Mouse (Mus musculus) CH12.LX (cell line): ENCODE results near the gene Kirrel3. TPM values are rescaled to one million over a fixed set of nuclear protein-coding genes. Genes with fewer than 3 reads are reported as not detected.

Experiments
- DNase-seq: peaks from one replicate; pipeline ENCODE4 v3.0.0-alpha.2; 2013; ENCODE audit errors: extremely low read depth
- H3K27ac ChIP-seq: 2 replicates; pipeline ENCODE4 v1.5.1; 2012; ENCODE audit warnings: low read depth, mild to moderate bottlenecking, control low read depth, moderate library complexity; ENCODE audit not compliant: insufficient read depth
- H3K27me3 ChIP-seq: replicated peaks from 2 replicates; pipeline ENCODE3; 2012; ENCODE audit warnings: inconsistent platforms
- H3K36me3 ChIP-seq, 2 experiments: replicated peaks in 1 of 2; 2 replicates each; pipeline versions ENCODE3 to v1.6.1; 2012; ENCODE audit warnings: inconsistent platforms in 1 of 2, low read length in 1 of 2, mild to moderate bottlenecking in 1 of 2, mixed read lengths in 1 of 2, moderate library complexity in 1 of 2; ENCODE audit not compliant: control insufficient read depth in 1 of 2, insufficient read depth in 1 of 2
- H3K4me1 ChIP-seq, 2 experiments: 2 replicates each; pipeline ENCODE4 v1.6.1; 2012; ENCODE audit warnings: inconsistent platforms in 1 of 2, moderate library complexity in 1 of 2; ENCODE audit not compliant: insufficient read depth in 2 of 2, control insufficient read depth in 1 of 2
- H3K4me2 ChIP-seq: 2 replicates; pipeline ENCODE4 v1.6.1; 2012; ENCODE audit warnings: low read depth, mild to moderate bottlenecking, control low read depth; ENCODE audit not compliant: poor library complexity, insufficient read depth, severe bottlenecking
- H3K4me3 ChIP-seq, 3 experiments: fragments of 150-350 bp in 1 of 3; sonication (generic) in 1 of 3; replicated peaks in 1 of 3; 2 replicates each; pipeline versions ENCODE3 to v1.5.1; 2011 to 2012; ENCODE audit warnings: low read depth in 2 of 3, low read length in 2 of 3, mild to moderate bottlenecking in 2 of 3, moderate library complexity in 2 of 3, control low read depth in 1 of 3, improper control_type of control experiment in 1 of 3, inconsistent platforms in 1 of 3, mixed read lengths in 1 of 3; ENCODE audit not compliant: poor library complexity in 1 of 3
- H3K79me2 ChIP-seq: replicated peaks from 2 replicates; pipeline ENCODE4 v1.6.1; 2012; ENCODE audit warnings: mild to moderate bottlenecking, moderate library complexity; ENCODE audit not compliant: control insufficient read depth, poor library complexity, insufficient read depth, severe bottlenecking; ENCODE audit errors: extremely low read depth
- H3K9ac ChIP-seq: 2 replicates; pipeline ENCODE4 v1.6.1; 2012; ENCODE audit warnings: low read depth, mild to moderate bottlenecking, control low read depth, moderate library complexity; ENCODE audit not compliant: insufficient read depth
- H3K9me3 ChIP-seq: replicated peaks from 2 replicates; pipeline ENCODE3; 2012; ENCODE audit warnings: low read length, inconsistent platforms, mixed read lengths
- BHLHE40 ChIP-seq: IDR thresholded peaks from 2 replicates; pipeline ENCODE4 v1.6.1; 2011; ENCODE audit warnings: mild to moderate bottlenecking, low read depth, low read length, improper control_type of control experiment
- CTCF ChIP-seq, 2 experiments: IDR thresholded peaks in 1 of 2; conservative IDR thresholded peaks in 1 of 2; 2 replicates each; pipeline ENCODE4 v1.5.1; 2011 to 2012; ENCODE audit warnings: low read depth in 2 of 2, low read length in 2 of 2, improper control_type of control experiment in 1 of 2, inconsistent platforms in 1 of 2, mild to moderate bottlenecking in 1 of 2, moderate library complexity in 1 of 2
- ELF1 ChIP-seq: IDR thresholded peaks from 2 replicates; pipeline ENCODE4 v1.6.1; 2014; ENCODE audit warnings: low read depth, mild to moderate bottlenecking, inconsistent platforms, low read length, improper control_type of control experiment
- ETS1 ChIP-seq: conservative IDR thresholded peaks from 2 replicates; pipeline ENCODE4 v1.6.1; 2012; ENCODE audit warnings: low read depth, mild to moderate bottlenecking, inconsistent platforms, low read length, improper control_type of control experiment, moderate library complexity
- GABPA ChIP-seq: IDR thresholded peaks from 2 replicates; pipeline ENCODE4 v1.6.1; 2012; ENCODE audit warnings: low read depth, low read length, improper control_type of control experiment, inconsistent platforms; ENCODE audit not compliant: insufficient replicate concordance
- HCFC1 ChIP-seq: IDR thresholded peaks from 2 replicates; pipeline ENCODE4 v1.6.1; 2012; ENCODE audit warnings: low read depth, mild to moderate bottlenecking, inconsistent platforms, low read length, improper control_type of control experiment
- IRF4 ChIP-seq: IDR thresholded peaks from 2 replicates; pipeline ENCODE4 v1.6.1; 2014; ENCODE audit warnings: low read depth, mild to moderate bottlenecking, inconsistent platforms, low read length, improper control_type of control experiment
- JUN ChIP-seq: IDR thresholded peaks from 2 replicates; pipeline ENCODE4 v1.6.1; 2011; ENCODE audit warnings: low read depth, mild to moderate bottlenecking, low read length, improper control_type of control experiment, moderate library complexity; ENCODE audit not compliant: insufficient read depth
- JUND ChIP-seq: conservative IDR thresholded peaks from 2 replicates; pipeline ENCODE4 v1.6.1; 2011; ENCODE audit warnings: low read depth, low read length, improper control_type of control experiment
- KAT2A ChIP-seq: IDR thresholded peaks from 2 replicates; pipeline ENCODE4 v1.6.1; 2012; ENCODE audit warnings: low read length, improper control_type of control experiment, inconsistent platforms; ENCODE audit not compliant: insufficient replicate concordance
- MAZ ChIP-seq: IDR thresholded peaks from 2 replicates; pipeline ENCODE4 v1.6.1; 2012; ENCODE audit warnings: low read depth, mild to moderate bottlenecking, inconsistent platforms, low read length, improper control_type of control experiment, moderate library complexity
- MEF2A ChIP-seq: IDR thresholded peaks from 2 replicates; pipeline ENCODE4 v1.6.1; 2014; ENCODE audit warnings: low read depth, mild to moderate bottlenecking, inconsistent platforms, low read length, improper control_type of control experiment, borderline replicate concordance
- NELFE ChIP-seq: IDR thresholded peaks from 2 replicates; pipeline ENCODE4 v1.6.1; 2011; ENCODE audit warnings: low read depth, low read length, improper control_type of control experiment
- NRF1 ChIP-seq: IDR thresholded peaks from 2 replicates; pipeline ENCODE4 v1.6.1; 2014; ENCODE audit warnings: low read depth, mild to moderate bottlenecking, inconsistent platforms, low read length, improper control_type of control experiment, moderate library complexity
- RCOR1 ChIP-seq: conservative IDR thresholded peaks from 2 replicates; pipeline ENCODE4 v1.6.1; 2012; ENCODE audit warnings: low read depth, mild to moderate bottlenecking, inconsistent platforms, low read length, improper control_type of control experiment
- SIN3A ChIP-seq: IDR thresholded peaks from 2 replicates; pipeline ENCODE4 v1.6.1; 2012; ENCODE audit warnings: low read length, improper control_type of control experiment, inconsistent platforms
- SMC3 ChIP-seq: IDR thresholded peaks from 2 replicates; pipeline ENCODE4 v1.6.1; 2011; ENCODE audit warnings: low read depth, low read length, improper control_type of control experiment
- TCF12 ChIP-seq: IDR thresholded peaks from 2 replicates; pipeline ENCODE4 v1.6.1; 2014; ENCODE audit warnings: low read depth, mild to moderate bottlenecking, inconsistent platforms, low read length, improper control_type of control experiment
- USF2 ChIP-seq: conservative IDR thresholded peaks from 2 replicates; pipeline ENCODE4 v1.6.1; 2011; ENCODE audit warnings: low read depth, low read length, improper control_type of control experiment
- ZC3H11A ChIP-seq: IDR thresholded peaks from 2 replicates; pipeline ENCODE4 v1.6.1; 2012; ENCODE audit warnings: low read depth, mild to moderate bottlenecking, inconsistent platforms, low read length, improper control_type of control experiment
- ZMIZ1 ChIP-seq: IDR thresholded peaks from 2 replicates; pipeline ENCODE4 v1.6.1; 2012; ENCODE audit warnings: low read depth, mild to moderate bottlenecking, inconsistent platforms, low read length, improper control_type of control experiment
- dilution Hi-C: fragments of 300-500 bp; cut with MboI; formaldehyde crosslinking; loops from 2 replicates; pipeline ENCODE4 v1.14.3; 2020; ENCODE audit warnings: low sequenced_read_pairs; ENCODE audit not compliant: extremely low pct_unique_long_range_greater_than_20kb, extremely low pct_ligation_motif_present
- in situ Hi-C: fragments of 300-500 bp; cut with MboI; formaldehyde crosslinking; loops from 3 replicates; pipeline ENCODE4 v1.14.3; 2019; ENCODE audit warnings: low sequenced_read_pairs, low pct_ligation_motif_present, low pct_unique_long_range_greater_than_20kb, mixed read lengths
- polyA plus RNA-seq: library from polyadenylated mRNA; unstranded; fragments of >175 nt; gene quantifications from 2 replicates; pipeline ENCODE4 v1.2.1, GENCODE M21; 2012; ENCODE audit warnings: low read depth; ENCODE audit not compliant: insufficient read length
- total RNA-seq, 2 experiments: library from RNA; depleted of rRNA; stranded (reverse); fragments of 300-350 nt in 1 of 2; fragments of >200 nt in 1 of 2; gene quantifications; 2 replicates each; pipeline ENCODE4 v1.2.3; 2012 to 2014

Kirrel3 gene
- total and polyA plus RNA-seq, 3 experiments, result not detected

DNA sequence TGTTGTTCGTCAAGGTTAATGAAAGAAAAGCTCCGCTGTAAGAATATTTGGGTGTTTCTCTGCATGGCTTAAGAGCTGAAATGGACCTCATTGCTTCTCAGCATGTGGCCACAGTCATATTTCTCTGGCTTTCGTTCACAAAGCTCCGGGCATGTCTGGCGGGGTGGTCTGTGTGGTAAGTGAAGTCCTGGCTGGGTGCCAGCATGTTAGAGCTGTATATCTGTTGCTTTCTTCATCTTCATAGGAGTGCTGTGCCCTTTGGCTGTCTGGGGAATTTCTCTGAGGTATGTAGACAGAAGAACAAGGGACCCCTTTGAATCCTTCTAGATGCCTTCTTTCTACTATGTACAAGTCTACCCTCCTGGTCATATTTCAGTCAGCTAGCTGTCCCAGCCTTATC lies 137.8 kb downstream of the Kirrel3 start:
- H3K4me2 ChIP-seq, result no peak overlapping the region
- peaks cover 39% of the 10 kb centered on the region for H3K27me3 ChIP-seq
- in situ Hi-C loops (no loop called here), dilution Hi-C loops (no loop called here)
- no peak for DNase-seq
- H3K9ac ChIP-seq, result no peak overlapping the region
- no peaks in the 10 kb centered on the region for H3K9me3 ChIP-seq
- H3K36me3 ChIP-seq, result no peaks in the 10 kb centered on the region
- TF ChIP-seq KAT2A (no peak), MEF2A (no peak), ETS1 (no peak), NRF1 (no peak), GABPA (no peak), ZMIZ1 (no peak), TCF12 (no peak), HCFC1 (no peak), JUND (no peak), CTCF (conservative IDR thresholded peaks at IDR 0.05 in 1 of 2, IDR thresholded peaks at IDR 0.05 in 1 of 2; ENCODE audit: low read depth in 2 of 2, low read length in 2 of 2) (no peak), ELF1 (no peak), USF2 (no peak), BHLHE40 (no peak), SIN3A (no peak), IRF4 (no peak), ZC3H11A (no peak), MAZ (no peak), NELFE (no peak), RCOR1 (no peak), SMC3 (no peak)
- H3K79me2 ChIP-seq, result no peaks in the 10 kb centered on the region
- H3K4me1 ChIP-seq, result 0 out of 4 replicates have a peak, but pooled peaks cover 0 to 2% of the 10 kb centered on the region in 2 experiments
- H3K27ac ChIP-seq, result no peak overlapping the region
- H3K4me3 ChIP-seq, result no peak overlapping the region

DNA sequence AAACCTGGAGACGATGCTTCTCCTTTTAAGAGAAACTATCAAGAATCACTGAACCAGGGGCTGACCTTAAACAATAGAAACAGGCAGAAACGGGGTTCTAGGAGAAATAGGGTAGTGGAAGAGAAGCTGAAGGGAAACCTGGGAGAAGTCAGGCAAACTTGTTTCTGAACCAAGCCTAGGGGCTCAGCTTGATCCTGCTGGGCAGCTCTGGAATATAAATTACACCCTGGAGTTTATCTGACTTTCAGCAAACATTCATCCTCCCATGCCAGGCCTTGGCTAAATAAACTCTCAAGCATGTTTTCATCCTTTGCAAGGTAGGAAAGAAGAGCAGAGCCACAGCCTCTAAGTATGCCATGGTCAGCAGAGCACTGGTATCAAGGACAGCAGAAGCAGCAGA lies 138.3 kb downstream of the Kirrel3 start:
- Histone ChIP-seq H3K27ac (no peak overlapping the region), H3K9ac (no peak overlapping the region), H3K36me3 (no peaks in the 10 kb centered on the region), H3K4me2 (no peak overlapping the region), H3K27me3 (peaks cover 40% of the 10 kb centered on the region), H3K9me3 (no peaks in the 10 kb centered on the region), H3K4me3 (no peak overlapping the region), H3K4me1 (0 out of 4 replicates have a peak, but pooled peaks cover 0 to 2% of the 10 kb centered on the region in 2 experiments), H3K79me2 (no peaks in the 10 kb centered on the region)
- in situ Hi-C loops, result no loop called here
- DNase-seq, result no peak
- TF ChIP-seq JUN, result no peak
- dilution Hi-C loops, result no loop called here
